Mouse (Mus musculus) CD4-positive, CD25-positive, alpha-beta regulatory T cell, adult 2 months (primary cell): ENCODE measurements around the gene Lrfn3.

Source experiments
- DNase-seq: peaks from one replicate; pipeline ENCODE4 v3.0.0-alpha.2; 2012; ENCODE audit warnings: low read depth, low spot score

Lrfn3 gene

DNA sequence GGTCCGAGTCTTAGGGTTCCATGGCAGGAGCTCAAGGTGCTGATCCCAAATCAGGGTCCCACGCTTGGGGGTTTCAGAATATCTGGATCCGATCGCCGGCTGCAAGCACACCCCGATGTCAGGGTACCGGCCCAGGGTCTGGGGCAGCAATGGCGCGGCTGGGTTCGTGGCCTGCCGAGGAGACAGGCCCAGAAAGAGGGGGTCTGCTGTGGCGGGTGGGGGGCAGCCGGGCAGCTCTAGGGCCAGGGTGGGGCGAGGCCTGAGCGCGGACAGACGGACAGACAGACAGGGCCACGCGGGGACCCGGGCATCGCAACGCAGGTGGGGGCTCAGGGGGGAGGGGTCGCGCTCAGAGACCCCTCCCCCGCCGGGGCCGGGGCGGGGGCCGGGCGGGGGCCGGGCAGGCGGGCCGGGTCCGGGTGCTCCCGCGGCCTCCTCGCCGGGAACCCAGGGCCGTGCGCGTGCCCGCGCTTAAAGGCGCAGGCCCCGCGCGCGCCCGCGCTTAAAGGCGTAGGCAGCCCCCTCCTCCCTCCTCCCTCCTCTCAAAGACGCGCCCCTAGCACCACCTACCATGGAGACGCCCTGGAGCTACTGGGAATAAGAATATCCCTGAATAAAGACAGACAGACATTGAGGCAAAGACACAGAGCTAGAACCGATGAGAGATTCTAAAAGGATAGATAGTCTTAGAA lies at the start of gene Lrfn3:
TSS of gene Lrfn3 (minus strand) at position 121 of the 692 bp plus-strand sequence.
- DNase-seq, result no peak

DNA sequence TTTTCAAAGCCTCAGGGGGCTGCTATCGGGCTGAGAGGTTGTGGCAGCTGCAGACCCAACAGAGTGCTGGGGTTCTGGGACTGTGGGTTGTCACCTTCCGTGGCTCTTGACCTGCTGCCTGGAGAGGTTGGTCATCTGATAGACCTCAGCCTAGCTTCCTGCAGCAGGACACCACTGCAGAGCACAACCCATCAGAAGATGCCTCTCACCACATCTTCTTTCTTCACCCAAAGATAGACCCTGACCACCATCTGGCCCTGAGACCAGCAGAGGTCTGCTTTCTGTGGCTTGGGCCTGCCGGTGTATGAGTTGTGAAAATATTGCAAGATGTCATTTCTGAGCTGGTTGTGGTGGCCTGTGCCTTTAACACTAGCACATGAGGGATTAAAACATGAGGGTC lies 48.5 kb upstream of the Lrfn3 start:
- DNase-seq, result no peak

DNA sequence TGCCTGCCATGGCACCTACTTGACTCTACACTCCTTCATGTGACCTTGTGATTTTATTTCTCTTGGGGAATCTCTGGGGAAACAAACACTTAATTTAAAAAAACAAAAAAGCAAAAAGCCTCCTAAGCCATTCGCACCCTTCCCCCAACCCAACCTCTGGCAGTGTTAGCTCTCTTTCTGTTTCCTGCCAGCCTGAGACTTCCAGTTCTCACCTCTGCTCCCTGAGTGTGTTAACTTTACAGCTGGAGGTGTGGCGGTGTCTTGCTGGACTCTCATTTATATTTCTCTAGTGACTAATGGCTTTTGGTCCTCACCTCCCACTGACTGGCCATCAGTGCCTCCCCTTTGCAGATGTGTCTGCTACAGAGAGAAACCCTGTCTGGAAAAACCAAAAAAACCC lies 47.2 kb upstream of the Lrfn3 start:
- peak; percentile 45 for DNase-seq

DNA sequence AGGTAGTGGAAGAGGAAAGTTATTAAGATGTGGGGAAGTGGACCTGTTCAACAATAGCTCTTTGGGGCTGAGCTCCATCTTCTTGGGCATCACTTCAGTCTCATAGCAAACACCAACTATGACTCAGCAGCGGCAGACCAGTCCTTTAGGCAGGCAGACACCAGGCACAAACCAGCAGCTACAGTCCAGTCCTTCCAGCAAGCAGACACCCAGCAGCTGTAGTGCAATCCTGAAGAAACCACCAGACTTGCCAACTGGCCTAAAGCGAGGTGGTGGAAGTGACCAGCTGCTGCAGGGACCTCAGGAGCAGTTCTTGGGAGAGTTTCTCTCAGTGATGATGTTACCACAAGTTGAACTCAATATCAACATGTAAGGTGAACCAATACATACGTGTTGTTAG lies 46.1 kb upstream of the Lrfn3 start:
- DNase-seq, result no peak

DNA sequence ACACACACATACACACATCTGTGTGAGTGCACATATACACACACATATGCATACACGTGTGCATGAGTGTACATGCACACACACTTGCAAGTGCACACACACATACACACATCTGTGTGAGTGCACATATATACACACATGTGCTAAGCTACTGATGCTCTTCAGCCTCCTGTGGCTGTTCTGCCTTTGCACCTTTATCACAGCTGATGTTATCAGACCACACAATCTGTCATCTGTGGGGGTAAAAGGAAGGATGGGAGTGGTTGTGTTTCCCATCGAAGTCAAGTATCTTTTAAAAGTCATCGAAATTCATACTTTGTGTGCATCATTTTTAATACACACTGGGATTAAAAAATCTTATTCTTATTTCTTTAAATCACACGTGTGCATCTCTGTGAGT lies 39.8 kb upstream of the Lrfn3 start:
- peak; percentile 57 for DNase-seq

DNA sequence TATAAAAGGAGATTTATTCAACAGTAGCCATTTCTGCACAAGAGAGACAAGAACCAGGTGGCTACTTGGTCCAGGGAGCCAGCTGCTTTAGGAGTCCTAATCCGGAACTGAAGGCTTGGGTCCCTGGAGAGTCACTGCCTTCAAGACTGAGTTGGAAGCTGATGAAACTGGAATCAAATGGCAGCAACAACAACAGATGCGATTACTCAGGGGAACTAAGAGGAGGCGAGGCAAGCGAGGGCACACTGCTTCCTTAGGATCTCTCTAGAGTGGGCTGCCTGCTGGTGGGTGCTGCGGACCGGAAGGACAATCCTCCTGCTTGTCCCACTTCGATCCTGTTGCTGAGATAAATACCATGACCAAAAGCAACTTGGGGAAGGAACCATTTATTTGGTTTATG lies 37.1 kb upstream of the Lrfn3 start:
- no peak for DNase-seq

DNA sequence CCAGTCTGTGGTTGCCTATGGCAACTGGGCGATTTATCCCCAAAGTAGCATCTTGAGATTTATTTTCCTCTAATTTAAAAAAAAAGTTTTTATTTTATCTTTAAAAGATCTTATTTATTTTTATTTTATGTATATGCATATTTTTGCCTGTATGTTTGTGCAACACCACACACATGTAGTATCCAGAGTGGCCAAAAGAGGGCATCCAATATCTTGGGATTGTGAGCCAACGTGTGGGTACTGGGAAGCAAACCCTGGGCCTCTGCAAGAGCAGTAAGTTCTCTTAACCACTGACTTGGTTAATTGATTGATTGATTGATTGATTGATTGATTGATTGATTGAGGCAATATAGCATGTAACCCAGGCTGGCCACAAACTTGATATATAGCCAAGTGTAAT lies 32.3 kb upstream of the Lrfn3 start:
- DNase-seq, result peak; percentile 76

DNA sequence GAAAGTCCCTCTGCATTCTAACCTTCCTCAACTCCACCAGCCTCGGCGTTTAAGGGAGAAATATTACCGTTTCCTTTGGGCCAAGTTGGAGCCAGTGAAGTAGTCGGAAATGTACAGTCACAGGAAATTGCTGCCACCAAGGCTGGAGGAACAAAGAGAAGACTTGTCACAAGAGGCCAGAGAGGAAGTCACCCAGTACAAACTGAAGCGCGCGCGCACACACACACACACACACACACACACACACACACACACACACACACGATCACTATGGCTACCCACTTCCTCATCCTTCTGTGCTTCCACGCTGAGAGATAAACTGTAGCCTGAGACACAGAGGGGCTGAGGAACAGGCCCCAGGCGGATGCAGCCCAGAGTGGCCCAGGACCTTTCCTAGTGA lies 31.8 kb upstream of the Lrfn3 start:
- DNase-seq, result peak; percentile 91

DNA sequence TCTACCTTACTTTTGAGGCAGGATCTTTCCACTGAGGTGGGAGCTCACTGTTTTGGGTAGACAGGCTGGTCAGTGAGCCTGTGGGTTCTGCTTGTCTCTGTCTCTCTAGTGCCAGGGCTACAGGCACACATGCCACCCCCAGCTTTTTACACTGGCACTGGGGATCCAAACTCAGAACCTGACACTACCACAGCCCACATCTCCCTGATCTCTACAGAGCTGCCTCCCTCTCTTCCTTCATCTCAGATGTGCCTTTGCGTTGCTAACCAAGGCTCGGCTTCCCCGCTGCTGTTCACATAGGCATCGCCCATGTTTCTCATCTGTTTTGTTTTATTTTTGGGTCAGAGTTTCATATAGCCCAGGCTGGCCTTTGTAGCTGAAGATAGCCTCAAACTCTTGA lies 31.1 kb upstream of the Lrfn3 start:
- peak; percentile 55 for DNase-seq

DNA sequence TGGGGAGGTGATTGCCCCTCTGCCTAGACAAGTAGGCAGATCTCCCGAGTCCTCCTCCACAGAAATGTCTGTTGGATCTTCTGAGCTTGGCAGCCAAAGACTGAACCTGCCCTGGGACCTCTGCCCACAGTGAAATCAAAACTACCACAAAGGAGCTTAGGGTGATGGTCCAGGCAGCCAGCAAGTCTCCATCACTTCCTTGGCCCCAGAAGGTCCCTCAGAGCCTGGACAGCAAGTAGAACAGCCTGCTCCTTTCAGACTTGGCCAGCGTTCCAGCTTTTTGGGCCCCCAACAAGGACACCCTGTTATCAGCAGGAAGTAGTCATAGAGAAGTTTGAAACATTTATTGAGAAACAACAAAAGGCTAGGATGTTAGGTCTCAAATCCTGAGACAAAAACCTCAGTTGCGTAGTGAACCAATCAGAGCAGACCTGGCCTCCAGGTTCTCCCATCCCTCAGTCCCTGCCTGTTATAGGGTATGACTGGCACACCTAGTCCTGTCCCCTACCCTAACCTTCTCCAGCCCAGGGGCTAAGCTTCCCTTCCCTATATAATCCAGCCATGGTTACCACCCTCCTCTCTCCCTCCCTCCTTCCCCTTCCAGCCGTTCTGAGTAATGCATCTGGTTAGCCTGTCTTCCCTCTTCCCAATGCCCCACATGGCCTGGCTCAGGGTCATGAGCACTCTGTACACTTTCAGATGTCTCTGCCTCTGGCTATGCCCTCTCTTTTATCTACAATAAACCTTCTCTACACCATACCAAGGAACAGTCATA lies 30.4 kb upstream of the Lrfn3 start:
- peak; percentile 48 for DNase-seq

DNA sequence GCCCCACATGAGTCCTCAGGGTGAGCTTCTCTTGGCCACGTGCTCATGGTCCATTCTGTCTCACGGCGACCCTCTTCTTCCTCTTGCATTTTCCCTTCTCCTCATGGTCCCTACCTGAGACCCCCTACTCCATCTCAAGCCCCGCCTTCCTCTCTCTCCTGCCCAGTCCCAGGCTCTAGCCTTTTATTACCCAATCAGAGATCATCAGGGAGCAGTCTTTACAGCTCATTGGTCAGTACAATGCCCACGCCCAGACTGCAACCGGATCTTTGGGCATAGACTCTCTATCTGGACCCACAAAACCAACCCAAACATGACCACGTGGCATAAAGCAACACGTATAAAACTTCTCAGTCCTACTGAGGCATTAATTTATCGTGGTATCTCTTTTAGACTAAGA lies 21.5 kb upstream of the Lrfn3 start:
- no peak for DNase-seq

DNA sequence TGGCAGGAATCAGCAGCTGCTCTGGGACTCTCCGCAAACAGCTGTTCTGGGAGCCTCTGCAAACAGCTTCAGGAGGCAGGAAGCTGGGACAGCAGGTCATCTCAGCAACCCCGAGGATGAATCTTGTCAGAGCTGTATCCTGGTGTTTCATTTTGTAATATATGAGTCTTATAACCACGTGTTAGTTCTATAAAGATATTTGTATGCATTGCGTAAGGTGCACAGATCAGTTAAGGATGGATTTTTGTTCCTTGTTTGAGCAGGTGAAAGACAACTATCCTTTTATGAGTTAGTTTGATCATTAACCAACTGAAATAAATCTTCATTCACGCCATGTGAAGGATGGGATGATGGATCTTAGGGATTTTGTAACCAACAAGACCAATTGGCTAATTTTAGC lies 17.5 kb upstream of the Lrfn3 start:
- no peak for DNase-seq

DNA sequence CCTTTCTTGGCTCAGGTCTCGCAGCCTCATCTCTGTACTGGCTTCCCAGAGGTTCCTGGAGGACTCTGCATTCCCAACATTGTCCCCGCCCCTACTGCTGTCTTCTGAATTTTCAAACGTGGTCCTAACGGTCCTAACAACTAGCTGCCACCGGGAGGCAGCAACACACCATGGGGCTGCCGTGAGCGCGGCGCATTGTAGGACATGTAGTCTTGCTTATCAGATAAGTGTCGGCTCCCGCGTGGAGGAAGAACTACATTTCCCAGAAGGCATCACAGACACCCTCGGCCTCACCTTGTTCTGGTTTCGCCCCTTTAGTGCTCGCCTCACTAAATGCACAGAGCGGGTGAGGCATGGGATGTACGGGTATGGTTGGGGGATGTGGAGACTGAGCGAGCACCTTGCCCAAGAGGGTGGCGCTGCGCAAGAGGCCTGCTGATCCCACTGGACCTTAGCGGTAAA lies 11.0 kb upstream of the Lrfn3 start:
- DNase-seq, result peak; percentile 96

DNA sequence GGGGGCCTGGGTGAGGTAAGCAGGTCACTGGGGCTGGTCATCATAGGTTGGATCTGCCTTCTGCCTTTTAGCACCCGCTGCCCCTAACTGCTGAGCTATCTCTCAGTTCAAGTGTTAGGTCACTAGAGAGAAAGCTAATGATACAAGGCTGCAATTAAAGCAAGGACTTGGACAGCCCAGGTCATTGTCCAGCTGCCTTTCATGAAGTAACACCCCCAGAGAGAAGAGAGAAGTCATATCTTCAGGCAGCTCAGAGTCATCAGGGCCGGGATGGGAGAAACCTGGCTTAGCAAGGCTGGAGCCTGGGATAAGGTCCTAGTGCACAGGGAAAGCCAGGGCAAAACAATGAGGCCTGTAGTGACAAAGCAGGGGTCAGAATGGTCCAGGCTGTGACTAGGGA lies 4.9 kb upstream of the Lrfn3 start:
- DNase-seq, result no peak

DNA sequence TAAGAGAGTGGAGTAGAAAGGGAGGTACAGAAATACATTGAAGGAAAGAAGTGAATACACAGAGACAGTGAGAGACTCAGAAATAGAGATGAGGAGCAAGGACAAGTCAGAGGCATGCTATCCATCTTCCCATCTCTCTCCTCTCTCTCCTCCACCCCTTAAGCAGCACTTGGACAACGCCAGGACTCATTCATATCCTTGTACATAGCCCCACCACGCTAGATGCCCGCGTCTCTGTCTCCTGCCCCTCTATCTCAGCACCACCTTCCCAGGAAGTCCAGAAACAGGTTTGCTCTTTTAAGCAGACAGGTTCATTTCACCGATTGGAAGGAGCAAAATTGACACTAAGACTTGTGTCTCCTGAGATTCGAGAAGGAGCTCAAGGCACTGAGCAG lies 769 bp upstream of the Lrfn3 start:
- DNase-seq, result no peak

DNA sequence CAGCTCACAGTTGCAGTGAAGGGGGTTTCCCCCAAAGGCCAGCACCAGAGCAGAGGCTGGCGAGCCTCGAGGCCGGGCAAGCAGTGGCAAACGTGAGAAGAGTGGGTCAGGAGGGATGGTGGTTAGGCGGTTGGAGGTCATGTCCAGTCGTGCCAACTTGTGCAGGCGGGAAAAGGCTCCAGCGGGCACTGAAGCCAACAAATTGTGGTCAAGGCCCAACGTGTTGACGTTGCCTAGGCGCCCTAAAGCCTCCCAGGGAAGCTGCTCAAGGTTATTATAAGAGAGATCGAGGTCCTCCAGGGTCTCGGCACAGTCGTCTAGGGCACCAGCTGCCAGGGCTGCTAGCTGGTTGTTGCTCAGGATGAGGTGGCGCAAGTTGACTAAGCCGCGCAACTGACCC lies 2.5 kb downstream of the Lrfn3 start:
- DNase-seq, result no peak

DNA sequence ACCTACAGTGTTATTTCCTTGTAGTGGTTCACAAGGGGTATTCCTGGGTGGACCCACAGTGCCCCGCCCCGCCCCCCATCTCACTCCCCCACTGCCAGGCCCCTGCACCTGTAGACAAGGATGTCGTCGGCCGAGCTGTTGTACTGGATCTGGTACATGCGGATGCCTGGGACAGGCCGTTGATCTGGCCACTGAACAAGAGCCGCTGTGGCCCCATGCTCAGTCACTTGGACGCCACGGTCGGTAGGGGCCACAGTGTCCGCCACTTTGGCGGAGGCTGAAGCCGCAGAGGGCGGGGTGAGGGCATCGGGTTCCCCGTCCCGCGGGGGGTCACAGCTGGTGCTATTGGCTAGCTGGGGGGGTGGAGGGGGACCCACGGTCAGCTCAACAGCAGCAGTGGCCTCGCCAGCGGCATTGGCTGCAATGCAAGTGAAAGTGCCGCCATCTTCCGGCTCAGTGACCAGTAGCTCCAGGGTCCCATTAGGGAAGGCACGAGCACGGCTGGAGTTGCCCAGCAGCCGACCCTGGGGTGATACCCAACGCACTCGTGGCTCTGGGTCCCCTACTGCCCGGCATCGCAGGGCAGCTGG lies 3.2 kb downstream of the Lrfn3 start:
- DNase-seq, result no peak

DNA sequence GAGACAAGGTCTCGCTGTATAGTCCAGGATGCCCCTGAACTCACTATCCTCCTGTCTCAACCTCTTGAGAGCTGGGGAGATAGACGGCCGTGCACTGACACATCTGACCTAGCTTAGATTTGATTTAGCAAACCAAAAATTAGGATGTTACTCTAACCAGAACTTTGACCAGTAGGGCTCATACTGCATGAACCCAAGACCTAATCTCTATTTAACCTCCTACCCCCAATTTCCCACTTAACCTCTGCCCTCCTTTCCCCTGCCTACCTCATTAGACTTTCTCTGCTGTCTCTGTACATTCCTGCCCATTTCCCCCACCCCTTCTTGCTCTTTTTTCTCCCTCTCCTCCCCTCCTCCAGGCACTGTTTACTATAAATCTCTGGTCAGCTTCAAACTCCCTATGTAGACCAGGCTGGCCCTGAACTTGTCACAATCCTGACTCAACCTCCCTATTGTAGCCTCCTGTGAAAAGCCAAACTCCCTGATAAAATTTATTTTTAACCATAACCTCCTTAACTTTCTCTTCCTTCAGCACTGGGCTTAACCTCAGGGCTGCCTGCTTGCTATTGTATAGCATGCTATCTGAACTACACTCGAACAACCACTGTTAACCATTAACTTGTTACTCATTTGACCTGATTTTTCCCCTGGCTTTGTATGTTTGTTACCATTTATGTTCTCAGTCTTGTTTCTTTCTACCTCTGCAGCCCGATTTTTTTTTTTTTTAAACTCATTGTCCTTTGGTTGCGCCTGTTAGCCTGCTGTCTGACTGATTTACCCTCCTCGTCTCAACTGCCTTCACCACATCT lies 4.0 kb downstream of the Lrfn3 start:
- DNase-seq, result no peak

DNA sequence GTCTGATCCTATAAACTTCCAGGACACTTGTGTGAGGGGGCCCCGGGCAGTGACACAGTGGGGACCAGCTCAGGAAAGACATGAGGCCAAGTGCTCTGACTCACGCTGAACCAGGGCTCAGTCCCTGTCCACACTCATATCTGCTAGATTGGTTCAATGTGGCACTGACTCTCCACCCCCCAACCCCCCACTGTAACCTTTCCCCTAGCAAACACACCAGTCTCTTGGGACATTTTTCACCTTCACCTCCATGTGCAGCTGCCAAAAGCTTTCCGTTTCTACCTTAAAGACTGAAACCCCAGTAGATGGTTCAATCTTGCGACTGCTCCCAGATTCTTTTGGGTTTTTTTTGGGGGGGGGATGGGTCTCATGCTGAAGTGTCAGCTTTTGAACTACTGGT lies 8.5 kb downstream of the Lrfn3 start:
- DNase-seq, result no peak

DNA sequence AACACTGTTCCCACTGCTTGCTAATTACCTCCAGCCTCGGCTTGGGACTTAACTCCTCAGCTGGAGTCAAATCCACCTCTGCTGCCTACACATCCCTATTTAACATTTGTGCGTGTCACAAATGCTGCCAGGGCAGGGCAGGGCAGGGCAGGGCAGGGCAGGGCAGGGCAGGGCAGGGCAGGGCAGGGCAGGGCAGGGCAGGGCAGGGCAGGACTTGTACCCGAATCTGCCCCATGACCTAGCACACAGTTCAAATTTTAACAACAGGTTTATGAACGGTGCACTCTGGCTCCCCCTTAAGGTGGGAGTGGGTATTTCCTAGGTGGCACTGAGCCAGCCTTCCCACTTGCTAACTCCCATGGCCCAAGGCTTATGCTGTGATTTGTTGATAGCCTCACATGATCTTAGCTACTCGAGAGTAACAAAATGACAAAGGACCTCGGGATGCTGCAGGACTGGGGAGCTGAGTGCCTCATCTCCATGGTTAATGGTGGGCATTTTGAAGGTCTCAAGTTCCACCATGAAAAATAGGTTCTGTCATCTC lies 9.2 kb downstream of the Lrfn3 start:
- peak; percentile 85 for DNase-seq

DNA sequence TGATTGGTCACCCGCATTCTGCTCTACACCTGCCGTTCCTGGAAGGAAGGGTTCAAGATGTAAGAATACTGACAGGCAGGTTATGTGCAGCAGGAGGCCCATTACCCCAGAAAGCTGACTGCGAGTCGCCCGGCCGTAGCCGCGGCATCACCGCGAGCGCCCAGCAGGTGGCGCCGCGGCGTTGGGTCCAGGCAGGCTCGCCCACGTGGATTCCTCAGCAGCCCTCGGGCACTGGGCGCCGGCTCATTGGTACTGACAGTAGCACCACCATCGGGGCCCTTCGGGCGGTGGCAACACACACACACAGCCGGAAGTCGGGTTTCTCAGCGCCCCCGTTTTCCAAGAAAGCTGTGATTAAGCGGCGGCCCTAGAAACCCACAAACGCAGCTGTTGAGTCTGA lies 14.7 kb downstream of the Lrfn3 start:
- DNase-seq, result peak; percentile 87
